Mouse (Mus musculus) hindbrain, embryonic 11.5 days (tissue): Measurements from ENCODE around the gene Taf11. TPM values are rescaled to one million over a fixed set of nuclear protein-coding genes. Genes with fewer than 3 reads are reported as not detected.

Source experiments
- ATAC-seq: fragments of 200-750 bp; cut with Nextera tagmentation; 2 replicates; pipeline ENCODE4 v1.8.0; 2017; ENCODE audit warnings: mild to moderate bottlenecking, moderate TSS enrichment, moderate library complexity; ENCODE audit not compliant: low FRiP score
- DNase-seq: peaks from one replicate; pipeline ENCODE4 v3.0.0-alpha.2; 2015; ENCODE audit warnings: low spot score
- H3K27ac ChIP-seq: fragments of 300-500 bp; sonication (generic); 2 replicates; pipeline ENCODE4 v1.5.1; 2014; ENCODE audit warnings: mild to moderate bottlenecking, low read depth, low read length
- H3K27me3 ChIP-seq: fragments of 300-500 bp; sonication (generic); 2 replicates; pipeline ENCODE4 v1.6.1; 2014; ENCODE audit warnings: mild to moderate bottlenecking, low read length, moderate library complexity, mixed read lengths; ENCODE audit not compliant: control insufficient read depth, insufficient read depth
- H3K36me3 ChIP-seq: fragments of 300-500 bp; sonication (generic); 2 replicates; pipeline ENCODE4 v1.6.1; 2014; ENCODE audit warnings: mild to moderate bottlenecking, low read length, moderate library complexity, mixed read lengths; ENCODE audit not compliant: control insufficient read depth, insufficient read depth
- H3K4me1 ChIP-seq: fragments of 300-500 bp; sonication (generic); replicated peaks from 2 replicates; pipeline ENCODE4 v1.6.1; 2014; ENCODE audit warnings: low read length, mixed read lengths; ENCODE audit not compliant: control insufficient read depth, insufficient read depth
- H3K4me2 ChIP-seq: fragments of 300-500 bp; sonication (generic); replicated peaks from 2 replicates; pipeline ENCODE4 v1.6.1; 2014; ENCODE audit warnings: mild to moderate bottlenecking, low read depth, low read length
- H3K4me3 ChIP-seq: fragments of 300-500 bp; sonication (generic); 2 replicates; pipeline ENCODE4 v1.5.1; 2014; ENCODE audit warnings: low read depth, low read length
- H3K9ac ChIP-seq: fragments of 300-500 bp; sonication (generic); 2 replicates; pipeline ENCODE4 v1.6.1; 2014; ENCODE audit warnings: low read depth, low read length
- H3K9me3 ChIP-seq: fragments of 300-500 bp; sonication (generic); 2 replicates; pipeline ENCODE4 v1.6.1; 2016; ENCODE audit warnings: low read length; ENCODE audit not compliant: control insufficient read depth
- WGBS: fragments of 180-500 bp; shearing (Covaris S2); extraction: QIAGEN DNeasy Blood & Tissue Kit; methylation state at CpG from one replicate; pipeline ENCODE4 v1.1.7; 2014; 5-methylcytosine and 5-hydroxymethylcytosine counted together
- polyA plus RNA-seq: library from polyadenylated mRNA; unstranded; fragments of >200 nt; fragmentation: Nextera tagmentation; extraction: Ambion mirVana; gene quantifications from 2 replicates; pipeline ENCODE4 v1.2.1, GENCODE M21; 2014

Taf11 gene
- polyA plus RNA-seq, 1 experiment from 2014 or later, result 93.9 TPM

GRCm38 (mm10) chr17:27908206-27908887 lies 1.3 kb downstream of the Taf11 start:
- H3K27me3 ChIP-seq, result no peaks in the 10 kb centered on the region
- peak overlapping the region; percentile 89 for H3K9ac ChIP-seq
- H3K27ac ChIP-seq, result peak overlapping the region; percentile 62; the same call in 1 of the 2 replicates
- no peaks in the 10 kb centered on the region; the same call in 1 of the 2 replicates for H3K4me1 ChIP-seq
- H3K4me3 ChIP-seq, result peak overlapping the region; percentile 74
- no peak for DNase-seq
- H3K9me3 ChIP-seq, result no peaks in the 10 kb centered on the region
- peak overlapping the region; percentile 91 for H3K4me2 ChIP-seq
- peaks cover 6% of the 10 kb centered on the region; the same call in 1 of the 2 replicates for H3K36me3 ChIP-seq
- 0 out of 2 replicates have a peak, but pooled peaks have one; percentile 1 for ATAC-seq
- under 1% methylated on average over 12 of the region's 12 CpGs for WGBS

- H3K4me2 ChIP-seq, result peak overlapping the region; percentile 91
- no peaks in the 10 kb centered on the region for H3K9me3 ChIP-seq
- peaks cover 6% of the 10 kb centered on the region; the same call in 1 of the 2 replicates for H3K36me3 ChIP-seq
- peak overlapping the region; percentile 74 for H3K4me3 ChIP-seq
- DNase-seq, result peak; percentile 96
- WGBS, result under 1% methylated on average over 45 of the region's 45 CpGs
- H3K4me1 ChIP-seq, result no peaks in the 10 kb centered on the region; the same call in 1 of the 2 replicates
- ATAC-seq, result peak; percentile 64; the same call in 1 of the 2 replicates
- H3K27ac ChIP-seq, result no peak overlapping the region
- peak overlapping the region; percentile 89 for H3K9ac ChIP-seq
- no peaks in the 10 kb centered on the region for H3K27me3 ChIP-seq
Observed at GRCm38 (mm10) chr17:27907512-27908205, 2.0 kb downstream of the Taf11 start.

GRCm38 (mm10) chr17:27886499-27887210 lies 23.0 kb downstream of the Taf11 start:
- 0 out of 2 replicates have a peak, but pooled peaks cover 8% of the 10 kb centered on the region for H3K36me3 ChIP-seq
- ATAC-seq (no peak), DNase-seq (no peak)
- no peaks in the 10 kb centered on the region for H3K4me1 ChIP-seq
- H3K4me2 ChIP-seq, result no peak overlapping the region
- no peaks in the 10 kb centered on the region for H3K27me3 ChIP-seq
- no peaks in the 10 kb centered on the region for H3K9me3 ChIP-seq
- no peak overlapping the region for H3K4me3 ChIP-seq
- no peak overlapping the region for H3K27ac ChIP-seq
- H3K9ac ChIP-seq, result no peak overlapping the region
- 86% methylated on average over 19 of the region's 19 CpGs for WGBS

GRCm38 (mm10) chr17:27883994-27884393 lies 25.6 kb downstream of the Taf11 start:
- 94% methylated on average over 6 of the region's 6 CpGs for WGBS
- Histone ChIP-seq H3K4me2 (no peak overlapping the region), H3K36me3 (0 out of 2 replicates have a peak, but pooled peaks cover 8% of the 10 kb centered on the region), H3K9ac (no peak overlapping the region), H3K4me3 (no peak overlapping the region), H3K9me3 (no peaks in the 10 kb centered on the region), H3K27me3 (no peaks in the 10 kb centered on the region), H3K27ac (no peak overlapping the region), H3K4me1 (no peaks in the 10 kb centered on the region)
- ATAC-seq, result no peak
- DNase-seq, result no peak

GRCm38 (mm10) chr17:27883129-27883528 lies 26.5 kb downstream of the Taf11 start:
- no peak overlapping the region for H3K27ac ChIP-seq
- no peak for ATAC-seq
- no peak overlapping the region for H3K4me2 ChIP-seq
- H3K9ac ChIP-seq, result no peak overlapping the region
- H3K27me3 ChIP-seq, result no peaks in the 10 kb centered on the region
- WGBS, result 93% methylated on average over 8 of the region's 8 CpGs
- 0 out of 2 replicates have a peak, but pooled peaks cover 8% of the 10 kb centered on the region for H3K36me3 ChIP-seq
- no peaks in the 10 kb centered on the region for H3K4me1 ChIP-seq
- H3K4me3 ChIP-seq, result no peak overlapping the region
- no peaks in the 10 kb centered on the region for H3K9me3 ChIP-seq
- DNase-seq, result no peak

GRCm38 (mm10) chr17:27881518-27881917 lies 28.1 kb downstream of the Taf11 start:
- H3K4me1 ChIP-seq, result no peaks in the 10 kb centered on the region
- DNase-seq, result peak; percentile 27
- no peaks in the 10 kb centered on the region for H3K9me3 ChIP-seq
- no peak overlapping the region for H3K9ac ChIP-seq
- ATAC-seq, result no peak
- H3K4me2 ChIP-seq, result no peak overlapping the region
- 68% methylated on average over 11 of the region's 11 CpGs for WGBS
- no peak overlapping the region for H3K27ac ChIP-seq
- no peaks in the 10 kb centered on the region for H3K27me3 ChIP-seq
- H3K36me3 ChIP-seq, result 0 out of 2 replicates have a peak, but pooled peaks cover 8% of the 10 kb centered on the region
- no peak overlapping the region for H3K4me3 ChIP-seq

- no peaks in the 10 kb centered on the region for H3K9me3 ChIP-seq
- ATAC-seq, result no peak
Observed at GRCm38 (mm10) chr17:27874510-27874909, 35.1 kb downstream of the Taf11 start.

GRCm38 (mm10) chr17:27873583-27873982 lies 36.1 kb downstream of the Taf11 start:
- Histone ChIP-seq H3K4me2 (no peak overlapping the region), H3K4me1 (no peaks in the 10 kb centered on the region), H3K27me3 (no peaks in the 10 kb centered on the region), H3K4me3 (no peak overlapping the region), H3K27ac (no peak overlapping the region), H3K9me3 (no peaks in the 10 kb centered on the region), H3K36me3 (no peaks in the 10 kb centered on the region), H3K9ac (no peak overlapping the region)
- 74% methylated on average over 3 of the region's 3 CpGs for WGBS
- DNase-seq, result no peak
- ATAC-seq, result no peak

More at GRCm38 (mm10) chr17:27874510-27874909, 35.1 kb downstream of the Taf11 start:
- Histone ChIP-seq H3K4me1 (no peaks in the 10 kb centered on the region), H3K4me3 (no peak overlapping the region), H3K4me2 (no peak overlapping the region), H3K27ac (no peak overlapping the region), H3K27me3 (no peaks in the 10 kb centered on the region), H3K36me3 (no peaks in the 10 kb centered on the region), H3K9ac (no peak overlapping the region)
- 77% methylated on average over 5 of the region's 5 CpGs for WGBS
- DNase-seq, result no peak
